Mouse (Mus musculus): ENCODE results near the gene Apela. TPM values are rescaled to one million over a fixed set of nuclear protein-coding genes. Genes with fewer than 3 reads are reported as not detected.
A peak's percentile ranks its signal among the peaks of the same experiment; 100 is the strongest.

Apela gene
- polyA plus RNA-seq, 1 experiment from 2014 or later, result 4.4 TPM

GRCm38 (mm10) chr8:65053554-65053953 is 16.4 kb upstream of the Apela start:
- no peaks in the 10 kb centered on the region for H3K4me1 ChIP-seq
- H3K9ac ChIP-seq, result no peak overlapping the region
- ATAC-seq (ENCODE audit: insufficient read depth, low FRiP score, low read depth), result no peak
- 89% methylated on average over 3 of the region's 3 CpGs for WGBS
- H3K4me3 ChIP-seq (replicated peaks), result no peak overlapping the region
- H3K27ac ChIP-seq, result no peak overlapping the region
- H3K9me3 ChIP-seq, result no peaks in the 10 kb centered on the region
- H3K4me2 ChIP-seq, result no peak overlapping the region
- H3K36me3 ChIP-seq, result no peaks in the 10 kb centered on the region
- H3K27me3 ChIP-seq (replicated peaks), result no peaks in the 10 kb centered on the region

DNA sequence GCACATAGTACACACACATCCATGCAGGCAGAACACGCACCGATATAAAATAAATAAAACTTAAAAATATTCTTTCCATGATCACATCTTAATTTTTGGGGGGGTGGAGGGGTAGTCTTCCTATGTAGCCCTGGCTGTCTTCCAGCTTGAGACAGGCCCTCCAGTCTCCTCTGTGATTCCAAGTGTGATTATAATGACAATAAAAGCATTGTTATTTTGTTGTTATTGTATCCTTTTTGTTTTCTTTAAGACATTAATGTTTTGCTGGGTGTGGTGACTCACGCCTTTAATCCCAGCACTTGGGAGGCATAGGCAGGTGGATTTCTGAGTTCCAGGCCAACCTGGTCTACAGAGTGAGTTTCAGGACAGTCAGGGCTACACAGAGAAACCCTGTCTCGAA is 10.7 kb upstream of the Apela start:
- Histone ChIP-seq H3K9me3 (no peaks in the 10 kb centered on the region), H3K36me3 (no peaks in the 10 kb centered on the region), H3K4me2 (no peak overlapping the region), H3K27ac (no peak overlapping the region), H3K4me1 (no peaks in the 10 kb centered on the region), H3K4me3 (replicated peaks) (no peak overlapping the region), H3K9ac (no peak overlapping the region), H3K27me3 (replicated peaks) (no peaks in the 10 kb centered on the region)
- WGBS, result 82% methylated on average over 4 of the region's 4 CpGs
- ATAC-seq (ENCODE audit: insufficient read depth, low FRiP score, low read depth), result no peak

GRCm38 (mm10) chr8:65047193-65047592 is 10.1 kb upstream of the Apela start:
- no peak for ATAC-seq (ENCODE audit: insufficient read depth, low FRiP score, low read depth)
- no peaks in the 10 kb centered on the region for H3K27me3 ChIP-seq (replicated peaks)
- H3K4me1 ChIP-seq, result no peaks in the 10 kb centered on the region
- no peak overlapping the region for H3K4me3 ChIP-seq (replicated peaks)
- H3K9me3 ChIP-seq, result no peaks in the 10 kb centered on the region
- no peaks in the 10 kb centered on the region for H3K36me3 ChIP-seq
- no peak overlapping the region for H3K4me2 ChIP-seq
- 84% methylated on average over 4 of the region's 4 CpGs for WGBS
- H3K9ac ChIP-seq, result no peak overlapping the region
- H3K27ac ChIP-seq, result no peak overlapping the region

DNA sequence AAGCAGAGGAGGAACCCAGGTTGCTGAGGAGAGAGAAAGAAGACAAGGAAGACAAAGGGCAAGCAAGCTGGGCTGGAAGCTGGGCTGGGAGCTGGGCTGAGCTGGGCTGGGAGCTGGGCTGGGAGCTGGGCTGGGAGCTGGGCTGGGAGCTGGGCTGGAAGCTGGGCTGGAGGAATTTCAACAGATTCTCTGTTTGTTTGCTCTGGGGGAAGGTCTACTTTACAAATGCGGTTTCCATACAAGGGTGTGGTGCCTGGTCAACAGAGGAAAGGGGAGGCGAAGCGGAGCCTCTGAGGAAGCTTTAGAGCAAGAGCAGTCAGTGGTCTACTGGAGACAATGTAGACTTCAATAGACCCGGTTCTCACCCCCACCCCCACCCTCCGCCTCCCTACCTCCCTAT is 9.4 kb upstream of the Apela start:
- H3K4me3 ChIP-seq (replicated peaks), result no peak overlapping the region
- no peaks in the 10 kb centered on the region for H3K4me1 ChIP-seq
- peak overlapping the region; percentile 13; the same call in 1 of the 2 replicates for H3K4me2 ChIP-seq
- no peaks in the 10 kb centered on the region for H3K9me3 ChIP-seq
- H3K27me3 ChIP-seq (replicated peaks), result no peaks in the 10 kb centered on the region
- ATAC-seq (ENCODE audit: insufficient read depth, low FRiP score, low read depth), result peak; percentile 85
- WGBS, result 42% methylated on average over 5 of the region's 5 CpGs
- H3K9ac ChIP-seq, result no peak overlapping the region
- H3K27ac ChIP-seq, result no peak overlapping the region
- H3K36me3 ChIP-seq, result no peaks in the 10 kb centered on the region

GRCm38 (mm10) chr8:65034136-65034535 is 3.0 kb downstream of the Apela start:
- Histone ChIP-seq H3K27me3 (replicated peaks) (no peaks in the 10 kb centered on the region), H3K4me2 (no peak overlapping the region), H3K9ac (no peak overlapping the region), H3K36me3 (no peaks in the 10 kb centered on the region), H3K27ac (no peak overlapping the region), H3K9me3 (no peaks in the 10 kb centered on the region), H3K4me1 (0 out of 2 replicates have a peak, but pooled peaks cover 12% of the 10 kb centered on the region), H3K4me3 (replicated peaks) (no peak overlapping the region)
- 39% methylated on average over 2 of the region's 2 CpGs for WGBS
- ATAC-seq (ENCODE audit: insufficient read depth, low FRiP score, low read depth), result no peak

GRCm38 (mm10) chr8:65033056-65033455 is 4.1 kb downstream of the Apela start:
- 67% methylated on average over 13 of the region's 13 CpGs for WGBS
- Histone ChIP-seq H3K4me3 (replicated peaks) (no peak overlapping the region), H3K4me1 (0 out of 2 replicates have a peak, but pooled peaks cover 12% of the 10 kb centered on the region), H3K36me3 (no peaks in the 10 kb centered on the region), H3K27ac (no peak overlapping the region), H3K9me3 (no peaks in the 10 kb centered on the region), H3K9ac (no peak overlapping the region), H3K4me2 (no peak overlapping the region), H3K27me3 (replicated peaks) (no peaks in the 10 kb centered on the region)
- no peak for ATAC-seq (ENCODE audit: insufficient read depth, low FRiP score, low read depth)

DNA sequence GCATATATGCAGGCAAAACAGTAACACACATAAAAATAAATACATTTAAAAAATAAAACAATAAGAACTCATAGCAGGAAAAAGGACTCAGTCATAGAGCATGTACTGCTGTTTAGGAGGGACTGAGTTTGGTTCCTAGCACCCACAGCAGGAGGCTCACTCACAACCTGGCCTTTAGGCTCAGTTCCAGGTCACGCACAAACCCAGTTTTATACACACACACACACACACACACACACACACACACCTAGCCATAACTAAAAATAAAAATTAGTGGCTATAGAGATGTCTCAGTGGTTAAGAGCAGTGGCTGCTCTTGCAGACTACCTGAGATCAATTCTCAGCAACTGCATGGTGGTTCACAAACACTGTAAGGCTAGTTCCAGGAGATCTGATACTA is 5.0 kb downstream of the Apela start:
- Histone ChIP-seq H3K4me1 (0 out of 2 replicates have a peak, but pooled peaks cover 6% of the 10 kb centered on the region), H3K9ac (no peak overlapping the region), H3K4me3 (replicated peaks) (no peak overlapping the region), H3K36me3 (no peaks in the 10 kb centered on the region), H3K27me3 (replicated peaks) (no peaks in the 10 kb centered on the region), H3K27ac (no peak overlapping the region), H3K9me3 (no peaks in the 10 kb centered on the region), H3K4me2 (no peak overlapping the region)
- WGBS, result 100% methylated on average over 1 of the region's 1 CpGs
- no peak for ATAC-seq (ENCODE audit: insufficient read depth, low FRiP score, low read depth)

GRCm38 (mm10) chr8:65030735-65031485 is 6.2 kb downstream of the Apela start:
- no peak overlapping the region for H3K4me3 ChIP-seq (replicated peaks)
- 0 out of 2 replicates have a peak, but pooled peaks cover 6% of the 10 kb centered on the region for H3K4me1 ChIP-seq
- no peaks in the 10 kb centered on the region for H3K9me3 ChIP-seq
- H3K36me3 ChIP-seq, result no peaks in the 10 kb centered on the region
- WGBS, result 61% methylated on average over 4 of the region's 4 CpGs
- no peak; the same call in 1 of the 2 replicates for ATAC-seq (ENCODE audit: insufficient read depth, low FRiP score, low read depth)
- no peaks in the 10 kb centered on the region for H3K27me3 ChIP-seq (replicated peaks)
- no peak overlapping the region for H3K4me2 ChIP-seq
- H3K9ac ChIP-seq, result no peak overlapping the region
- no peak overlapping the region for H3K27ac ChIP-seq

DNA sequence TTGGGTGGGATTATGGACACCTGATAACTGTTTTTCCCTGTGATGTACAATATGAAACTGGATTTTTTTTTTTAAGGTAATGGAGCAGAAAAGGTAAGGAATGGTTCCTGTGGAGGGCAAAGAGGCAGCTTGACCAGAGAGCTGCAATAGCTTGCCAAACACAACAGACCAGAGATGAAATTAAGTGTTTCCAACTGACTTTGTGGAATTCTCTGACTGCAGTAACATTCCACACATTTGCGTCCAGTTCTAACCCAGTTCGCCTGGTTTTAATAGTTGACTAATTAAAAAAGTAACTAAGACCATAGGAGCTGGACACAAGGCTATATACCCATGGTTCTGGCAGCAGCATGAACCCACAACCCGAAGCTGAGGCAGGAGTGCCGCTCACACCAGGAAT is 7.4 kb downstream of the Apela start:
- H3K4me1 ChIP-seq, result 0 out of 2 replicates have a peak, but pooled peaks cover 6% of the 10 kb centered on the region
- no peaks in the 10 kb centered on the region for H3K27me3 ChIP-seq (replicated peaks)
- no peaks in the 10 kb centered on the region for H3K36me3 ChIP-seq
- H3K27ac ChIP-seq, result no peak overlapping the region
- no peak overlapping the region for H3K4me2 ChIP-seq
- ATAC-seq (ENCODE audit: insufficient read depth, low FRiP score, low read depth), result no peak
- WGBS, result 80% methylated on average over 4 of the region's 4 CpGs
- no peak overlapping the region for H3K4me3 ChIP-seq (replicated peaks)
- no peak overlapping the region for H3K9ac ChIP-seq
- no peaks in the 10 kb centered on the region for H3K9me3 ChIP-seq

DNA sequence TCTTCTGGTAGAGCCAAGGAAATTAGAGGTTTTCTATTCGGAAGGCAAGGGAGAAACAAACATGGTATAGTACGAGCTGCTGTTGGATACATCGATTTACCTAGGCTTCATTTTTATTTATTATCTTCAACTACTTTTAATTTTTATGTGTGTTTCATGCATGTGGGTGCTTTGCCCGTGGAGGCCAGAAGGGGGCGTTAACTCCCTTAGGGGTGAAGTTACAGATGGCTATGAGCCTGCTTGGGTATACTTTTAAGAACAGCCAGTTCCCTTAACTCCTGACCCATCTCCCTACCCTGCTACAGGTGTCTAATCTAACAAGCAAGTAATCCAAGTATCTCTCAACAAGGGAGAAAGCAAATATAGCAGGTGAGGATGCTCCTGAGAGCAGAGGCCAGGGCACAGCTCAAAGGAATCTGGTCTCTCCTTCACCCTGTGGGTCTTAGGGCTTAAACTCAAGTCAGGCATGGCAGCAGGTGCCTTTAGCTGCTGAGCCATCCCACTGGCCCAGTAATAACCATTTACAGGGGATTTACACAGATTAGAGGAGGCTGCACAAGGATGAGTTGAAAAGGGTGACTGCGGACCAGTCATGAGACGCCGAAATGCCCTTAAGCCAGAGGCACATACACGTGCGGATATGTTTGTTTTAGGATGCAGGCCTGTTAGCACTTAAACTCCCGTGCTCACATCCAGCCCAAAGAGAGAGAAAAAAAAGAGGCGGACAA is 8.0 kb downstream of the Apela start:
- ATAC-seq (ENCODE audit: insufficient read depth, low FRiP score, low read depth), result no peak
- Histone ChIP-seq H3K4me2 (no peak overlapping the region), H3K4me1 (0 out of 2 replicates have a peak, but pooled peaks cover 6% of the 10 kb centered on the region), H3K36me3 (no peaks in the 10 kb centered on the region), H3K27me3 (replicated peaks) (no peaks in the 10 kb centered on the region), H3K27ac (no peak overlapping the region), H3K9ac (no peak overlapping the region), H3K9me3 (no peaks in the 10 kb centered on the region), H3K4me3 (replicated peaks) (no peak overlapping the region)
- WGBS, result 78% methylated on average over 12 of the region's 12 CpGs

DNA sequence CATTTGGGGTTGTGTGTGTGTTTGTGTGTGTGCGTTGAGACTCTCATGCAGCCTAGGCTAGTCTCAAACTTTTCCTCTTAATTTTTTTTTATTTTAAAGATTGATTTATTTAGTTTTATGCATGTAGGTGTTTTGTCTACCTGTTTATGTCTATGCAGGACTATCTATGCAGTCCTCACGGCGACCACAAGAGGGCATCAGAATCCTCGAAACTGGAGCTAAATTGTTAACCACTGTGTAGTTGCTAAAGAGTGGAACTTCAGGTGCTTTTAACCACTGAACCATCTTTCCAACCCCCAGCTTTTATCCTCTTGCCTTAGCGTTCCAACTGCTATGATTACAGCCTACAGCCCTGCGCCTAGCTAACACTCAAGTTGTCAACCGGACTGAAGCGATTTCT is 14.7 kb downstream of the Apela start:
- 47% methylated on average over 8 of the region's 8 CpGs for WGBS
- no peak overlapping the region for H3K9ac ChIP-seq
- H3K27ac ChIP-seq, result no peak overlapping the region
- no peak for ATAC-seq (ENCODE audit: insufficient read depth, low FRiP score, low read depth)
- H3K9me3 ChIP-seq, result no peaks in the 10 kb centered on the region
- H3K4me2 ChIP-seq, result no peak overlapping the region
- no peaks in the 10 kb centered on the region for H3K36me3 ChIP-seq
- H3K27me3 ChIP-seq (replicated peaks), result no peaks in the 10 kb centered on the region
- H3K4me3 ChIP-seq (replicated peaks), result no peak overlapping the region
- no peaks in the 10 kb centered on the region for H3K4me1 ChIP-seq

DNA sequence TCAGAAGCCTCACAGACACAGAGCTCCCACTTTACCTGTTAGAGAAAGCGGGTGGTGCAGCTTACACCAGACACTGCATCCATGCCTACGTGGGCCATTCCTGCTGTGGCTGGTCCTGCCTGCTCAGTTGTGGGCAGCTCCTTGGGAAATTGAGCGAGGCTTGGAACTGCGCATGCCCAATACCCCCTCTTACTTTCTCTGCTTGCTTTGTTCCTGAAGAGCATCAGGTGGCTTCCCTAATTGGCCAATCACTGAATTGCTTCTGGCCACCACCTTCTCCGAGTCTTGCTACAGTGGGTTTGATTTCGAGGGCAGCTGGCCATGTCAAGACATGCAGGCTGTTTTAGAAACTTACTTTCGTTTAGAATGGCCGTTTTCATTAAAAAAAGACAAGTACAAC is 18.7 kb downstream of the Apela start, which contains the start of the genes Trim61 and Trim60:
Gene Trim61 (minus strand): TSS at position 101 of the 400 bp plus-strand sequence.
Gene Trim60 (minus strand): TSS at position 162 of the 400 bp plus-strand sequence.
- ATAC-seq (ENCODE audit: insufficient read depth, low FRiP score, low read depth), result no peak
- H3K27me3 ChIP-seq (replicated peaks), result no peaks in the 10 kb centered on the region
- H3K36me3 ChIP-seq, result no peaks in the 10 kb centered on the region
- H3K4me1 ChIP-seq, result no peaks in the 10 kb centered on the region
- no peak within 1 kb of the TSS for H3K9ac ChIP-seq
- no peaks in the 10 kb centered on the region for H3K9me3 ChIP-seq
- no peak within 1 kb of the TSS for H3K4me3 ChIP-seq (replicated peaks)
- no peak within 1 kb of the TSS for H3K27ac ChIP-seq
- WGBS, result 86% methylated on average over 8 of the region's 8 CpGs
- H3K4me2 ChIP-seq, result no peak within 1 kb of the TSS

Measured in stomach, embryonic 15.5 days (tissue).